Mouse (Mus musculus): Measurements from ENCODE around the gene Btbd35f1. TPM values are rescaled to one million over a fixed set of nuclear protein-coding genes. Genes with fewer than 3 reads are reported as not detected.

Gene Btbd35f1
- not detected for polyA plus RNA-seq (2014; fragmentation: Illumina TruSeq; extraction: RNeasy Lipid Tissue Mini Kit (QIAGEN cat#74804); ENCODE audit: low read depth, low replicate concordance)

GRCm38 (mm10) chrX:32559755-32560154 is at the start of gene Btbd35f1:
Btbd35f1 (plus strand) TSS chrX:32560055.

Other genes with a start within 250 kb of the Btbd35f1 start
- not detected for gene Gm5926, start 90.7 kb downstream of the Btbd35f1 start, polyA plus RNA-seq (2014; fragmentation: Illumina TruSeq; extraction: RNeasy Lipid Tissue Mini Kit (QIAGEN cat#74804); ENCODE audit: low read depth, low replicate concordance)
- gene Btbd35f21, start 166.1 kb downstream of the Btbd35f1 start, polyA plus RNA-seq (2014; fragmentation: Illumina TruSeq; extraction: RNeasy Lipid Tissue Mini Kit (QIAGEN cat#74804); ENCODE audit: low read depth, low replicate concordance): not detected

All from kidney, adult 10 weeks (tissue).